10 mouse cellular contexts compared by ENCODE assay signal in the genomic region with DNA sequence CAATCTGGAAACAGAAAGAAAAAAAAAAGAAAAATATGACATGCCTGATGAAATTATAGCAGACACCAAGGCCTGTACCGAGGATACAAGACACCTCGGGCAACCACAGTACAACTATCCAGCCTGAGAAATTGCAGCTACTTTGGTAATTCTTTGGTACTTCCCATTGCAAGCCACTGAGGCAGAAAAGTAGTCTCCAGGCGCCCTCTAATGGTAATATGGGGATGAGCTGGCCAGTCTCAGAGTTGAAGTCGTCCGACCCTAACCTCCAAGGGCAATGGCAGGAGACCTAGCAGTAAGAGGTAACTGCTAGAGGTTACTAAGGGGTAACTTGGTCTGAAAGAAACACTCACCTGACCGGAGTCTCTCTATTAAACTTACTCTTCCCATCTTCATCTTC. TPM values are rescaled to one million over a fixed set of nuclear protein-coding genes. Genes with fewer than 3 reads are reported as not detected.
DNase-seq lines count a peak whose midpoint lies in the region; ATAC-seq lines count a peak whose summit lies in the region.
"Had no signal": no experiment of that assay in that cellular context is flagged by ENCODE, and none has a peak within 500 bp of the region (broad histone marks: within the 10 kb centered on the region; RNA-seq: fewer than 3 reads in every experiment).

No protein-coding gene starts in this region.

- WGBS in midbrain, embryonic 11.5 days = 8% methylated on average over 6 of the region's 6 CpGs
- 10% methylated on average over 6 of the region's 6 CpGs for WGBS in midbrain, embryonic 13.5 days

- no peaks in the 10 kb centered on the region for H3K9me3 ChIP-seq in midbrain, embryonic 11.5 days (ENCODE audit: control insufficient read depth, low read length)
- H3K9me3 ChIP-seq in midbrain, embryonic 13.5 days = no peaks in the 10 kb centered on the region
- H3K9me3 ChIP-seq: neural tube, embryonic 13.5 days had no signal

- H3K27ac ChIP-seq in midbrain, embryonic 11.5 days (ENCODE audit: low read depth, low read length) = no peak overlapping the region
- no peak overlapping the region for H3K27ac ChIP-seq in midbrain, embryonic 13.5 days
- H3K27ac ChIP-seq: neural tube, embryonic 13.5 days had no signal

- no peak for ATAC-seq in midbrain, embryonic 11.5 days (ENCODE audit: low FRiP score)
- no peak for ATAC-seq in midbrain, embryonic 13.5 days

- no peak overlapping the region for H3K9ac ChIP-seq in midbrain, embryonic 11.5 days (ENCODE audit: low read length)
- H3K9ac ChIP-seq in midbrain, embryonic 13.5 days (replicated peaks) = no peak overlapping the region
- H3K9ac ChIP-seq: neural tube, embryonic 13.5 days had no signal

- no peak overlapping the region for H3K4me3 ChIP-seq in midbrain, embryonic 11.5 days (ENCODE audit: low read depth, low read length)
- no peak overlapping the region for H3K4me3 ChIP-seq in midbrain, embryonic 13.5 days (replicated peaks)
- H3K4me3 ChIP-seq: neural tube, embryonic 13.5 days had no signal

- H3K4me1 ChIP-seq in midbrain, embryonic 11.5 days (ENCODE audit: control insufficient read depth, insufficient read depth, low read length) = peaks cover 30% of the 10 kb centered on the region
- peaks cover 42% of the 10 kb centered on the region for H3K4me1 ChIP-seq in midbrain, embryonic 13.5 days (replicated peaks)

- H3K36me3 ChIP-seq in midbrain, embryonic 11.5 days (ENCODE audit: control insufficient read depth, insufficient read depth, low read length) = no peaks in the 10 kb centered on the region
- H3K36me3 ChIP-seq in midbrain, embryonic 13.5 days = no peaks in the 10 kb centered on the region
- H3K36me3 ChIP-seq: neural tube, embryonic 13.5 days had no signal

- no peak overlapping the region for H3K4me2 ChIP-seq in midbrain, embryonic 11.5 days
- no peak overlapping the region for H3K4me2 ChIP-seq in midbrain, embryonic 13.5 days (replicated peaks)
- H3K4me2 ChIP-seq: neural tube, embryonic 13.5 days had no signal

- peak; percentile 97 for DNase-seq in midbrain, embryonic 11.5 days (ENCODE audit: low spot score, missing footprints)
- peak; percentile 85 for DNase-seq in NIH3T3 (ENCODE audit: low read depth)
- peak; percentile 71 to 79 for DNase-seq in cerebellum, postnatal 25 days
- DNase-seq in heart, postnatal 4 days = peak; percentile 78
- DNase-seq in left cerebral cortex, postnatal 14 days (ENCODE audit: low spot score in 2 of 2) = peak; percentile 78 to 80
- peak; percentile 70 to 77 for DNase-seq in natural killer cell, adult 2 months (ENCODE audit: low spot score in 2 of 2)
- no peak for DNase-seq in ovary, adult 18-20 months (ENCODE audit: low spot score)

- no peaks in the 10 kb centered on the region for H3K27me3 ChIP-seq in midbrain, embryonic 11.5 days (ENCODE audit: control insufficient read depth, insufficient read depth, low read length)
- no peaks in the 10 kb centered on the region for H3K27me3 ChIP-seq in midbrain, embryonic 13.5 days
- H3K27me3 ChIP-seq: neural tube, embryonic 13.5 days had no signal

- intact Hi-C loops in left cerebral cortex, postnatal 14 days (cut with DNase I) = loop anchor here (2.0 kb wide), 3 partner anchors 28 to 324 kb away; partner anchors contain the start of gene Narfl

RNA-seq across cellular contexts. Expression of gene Metrn, which starts 4.1 kb away (rescaled TPM):
- polyA plus RNA-seq in midbrain, embryonic 11.5 days (2014; fragmentation: Nextera tagmentation; extraction: Ambion mirVana) = 21.3 and 32.1 TPM in 2 replicates
- polyA plus RNA-seq in midbrain, embryonic 13.5 days (2015; fragmentation: Nextera tagmentation; extraction: Ambion mirVana) = 32.1 and 36.6 TPM in 2 replicates
- total RNA-seq in heart, postnatal 4 days (2021) = 10 to 100 TPM; 48.4 to 49.3 TPM
- 10 to 100 TPM; 73.5 to 84.2 TPM for total RNA-seq in left cerebral cortex, postnatal 14 days (2021)

RNA-seq across cellular contexts. Expression of gene AC134908.4, which starts 5.6 kb away (rescaled TPM):
- not detected in 2 replicates for polyA plus RNA-seq in midbrain, embryonic 11.5 days (2014; fragmentation: Nextera tagmentation; extraction: Ambion mirVana)
- polyA plus RNA-seq in midbrain, embryonic 13.5 days (2015; fragmentation: Nextera tagmentation; extraction: Ambion mirVana) = not detected in 2 replicates
- 1 to 10 TPM in 1 of 2 experiments, under 1 TPM in 1; 0.86 to 1.2 TPM for total RNA-seq in heart, postnatal 4 days (2021)
- total RNA-seq in left cerebral cortex, postnatal 14 days (2021) = not detected
- total RNA-seq: gastrocnemius, postnatal 36 days had no signal

RNA-seq across cellular contexts. Expression of gene Fbxl16, which starts 7.9 kb away (rescaled TPM):
- polyA plus RNA-seq in midbrain, embryonic 11.5 days (2014; fragmentation: Nextera tagmentation; extraction: Ambion mirVana) = 11.2 and 12.0 TPM in 2 replicates
- polyA plus RNA-seq in midbrain, embryonic 13.5 days (2015; fragmentation: Nextera tagmentation; extraction: Ambion mirVana) = 32.4 and 35.2 TPM in 2 replicates
- total RNA-seq in heart, postnatal 4 days (2021) = 1 to 10 TPM in 1 of 2 experiments, under 1 TPM in 1; 0.93 to 1.2 TPM
- 100 to 1,000 TPM; 460 to 479 TPM for total RNA-seq in left cerebral cortex, postnatal 14 days (2021)

RNA-seq across cellular contexts. Expression of gene Fam173a, which starts 8.3 kb away (rescaled TPM):
- 69.1 and 71.4 TPM in 2 replicates for polyA plus RNA-seq in midbrain, embryonic 11.5 days (2014; fragmentation: Nextera tagmentation; extraction: Ambion mirVana)
- 89.8 and 93.0 TPM in 2 replicates for polyA plus RNA-seq in midbrain, embryonic 13.5 days (2015; fragmentation: Nextera tagmentation; extraction: Ambion mirVana)
- total RNA-seq in heart, postnatal 4 days (2021) = 10 to 100 TPM; 41.0 to 44.2 TPM
- total RNA-seq in left cerebral cortex, postnatal 14 days (2021) = 10 to 100 TPM; 82.7 to 87.4 TPM

RNA-seq across cellular contexts. Expression of gene Ccdc78, which starts 14.6 kb away (rescaled TPM):
- 0.11 and 0.34 TPM in 2 replicates for polyA plus RNA-seq in midbrain, embryonic 11.5 days (2014; fragmentation: Nextera tagmentation; extraction: Ambion mirVana)
- polyA plus RNA-seq in midbrain, embryonic 13.5 days (2015; fragmentation: Nextera tagmentation; extraction: Ambion mirVana) = 0.31 and 0.42 TPM in 2 replicates
- total RNA-seq in heart, postnatal 4 days (2021) = not detected
- not detected for total RNA-seq in left cerebral cortex, postnatal 14 days (2021)
- total RNA-seq: gastrocnemius, postnatal 36 days had no signal

Comparison
In these comparisons a context has a peak if more than half of its experiments do, and no peak if none do; other contexts are left out.
1. RNA of gene Fbxl16, which starts 7.9 kb away (total RNA-seq): 460 to 479 TPM in left cerebral cortex, postnatal 14 days; 0.93 to 1.2 TPM in heart, postnatal 4 days; every median in the first group is over 100 times any median in the second.